Mouse (Mus musculus): ENCODE measurements around the gene Znrf4. TPM values are rescaled to one million over a fixed set of nuclear protein-coding genes. Genes with fewer than 3 reads are reported as not detected.

Znrf4 gene
- polyA plus RNA-seq, 1 experiment from 2014 or later, result not detected

- H3K4me3 ChIP-seq (ENCODE audit: low read depth, low read length), result no peak overlapping the region
- no peaks in the 10 kb centered on the region for H3K9me3 ChIP-seq (ENCODE audit: control insufficient read depth, low read length)
- H3K4me2 ChIP-seq, result no peak overlapping the region
- H3K36me3 ChIP-seq (ENCODE audit: control insufficient read depth, insufficient read depth, low read length), result no peaks in the 10 kb centered on the region
- no peak for ATAC-seq (replicated peaks; ENCODE audit: low FRiP score)
- H3K9ac ChIP-seq (ENCODE audit: low read depth, low read length), result no peak overlapping the region
- DNase-seq (ENCODE audit: low spot score), result no peak
- H3K27me3 ChIP-seq (replicated peaks; ENCODE audit: control insufficient read depth, insufficient read depth, low read length), result no peaks in the 10 kb centered on the region
- 71% methylated on average over 12 of the region's 12 CpGs for WGBS
- H3K27ac ChIP-seq (ENCODE audit: low read depth, low read length), result no peak overlapping the region
- no peaks in the 10 kb centered on the region; the same call in 1 of the 2 replicates for H3K4me1 ChIP-seq (replicated peaks; ENCODE audit: control insufficient read depth, insufficient read depth, low read length)
Measured at GRCm38 (mm10) chr17:56550784-56551475, 38.7 kb upstream of the Znrf4 start.

GRCm38 (mm10) chr17:56548605-56549105 lies 36.4 kb upstream of the Znrf4 start:
- DNase-seq (ENCODE audit: low spot score) (peak; percentile 17), ATAC-seq (replicated peaks; ENCODE audit: low FRiP score) (no peak)
- H3K4me2 ChIP-seq, result no peak overlapping the region
- H3K36me3 ChIP-seq (ENCODE audit: control insufficient read depth, insufficient read depth, low read length), result no peaks in the 10 kb centered on the region
- H3K27ac ChIP-seq (ENCODE audit: low read depth, low read length), result no peak overlapping the region
- no peak overlapping the region for H3K4me3 ChIP-seq (ENCODE audit: low read depth, low read length)
- H3K9me3 ChIP-seq (ENCODE audit: control insufficient read depth, low read length), result no peaks in the 10 kb centered on the region
- H3K9ac ChIP-seq (ENCODE audit: low read depth, low read length), result no peak overlapping the region
- 68% methylated on average over 4 of the region's 4 CpGs for WGBS
- H3K4me1 ChIP-seq (replicated peaks; ENCODE audit: control insufficient read depth, insufficient read depth, low read length), result no peaks in the 10 kb centered on the region
- H3K27me3 ChIP-seq (replicated peaks; ENCODE audit: control insufficient read depth, insufficient read depth, low read length), result no peaks in the 10 kb centered on the region

- Histone ChIP-seq H3K36me3 (ENCODE audit: control insufficient read depth, insufficient read depth, low read length) (no peaks in the 10 kb centered on the region), H3K4me2 (no peak overlapping the region), H3K27ac (ENCODE audit: low read depth, low read length) (no peak overlapping the region), H3K9ac (ENCODE audit: low read depth, low read length) (no peak overlapping the region), H3K9me3 (ENCODE audit: control insufficient read depth, low read length) (no peaks in the 10 kb centered on the region), H3K4me3 (ENCODE audit: low read depth, low read length) (no peak overlapping the region), H3K27me3 (replicated peaks; ENCODE audit: control insufficient read depth, insufficient read depth, low read length) (no peaks in the 10 kb centered on the region), H3K4me1 (replicated peaks; ENCODE audit: control insufficient read depth, insufficient read depth, low read length) (no peaks in the 10 kb centered on the region)
- WGBS, result 64% methylated on average over 9 of the region's 9 CpGs
- DNase-seq (ENCODE audit: low spot score) (peak; percentile 28), ATAC-seq (replicated peaks; ENCODE audit: low FRiP score) (no peak)
Measured at GRCm38 (mm10) chr17:56547846-56548604, 35.8 kb upstream of the Znrf4 start.

- no peak overlapping the region for H3K9ac ChIP-seq (ENCODE audit: low read depth, low read length)
- H3K36me3 ChIP-seq (ENCODE audit: control insufficient read depth, insufficient read depth, low read length), result no peaks in the 10 kb centered on the region
- H3K27ac ChIP-seq (ENCODE audit: low read depth, low read length), result no peak overlapping the region
- H3K4me2 ChIP-seq, result no peak overlapping the region
- DNase-seq (ENCODE audit: low spot score) (peak; percentile 29), ATAC-seq (replicated peaks; ENCODE audit: low FRiP score) (no peak)
- H3K27me3 ChIP-seq (replicated peaks; ENCODE audit: control insufficient read depth, insufficient read depth, low read length), result no peaks in the 10 kb centered on the region
- H3K4me1 ChIP-seq (replicated peaks; ENCODE audit: control insufficient read depth, insufficient read depth, low read length), result no peaks in the 10 kb centered on the region
- no peak overlapping the region for H3K4me3 ChIP-seq (ENCODE audit: low read depth, low read length)
- H3K9me3 ChIP-seq (ENCODE audit: control insufficient read depth, low read length), result no peaks in the 10 kb centered on the region
- 68% methylated on average over 17 of the region's 17 CpGs for WGBS
Measured at GRCm38 (mm10) chr17:56547116-56547845, 35.0 kb upstream of the Znrf4 start.

- Histone ChIP-seq H3K4me2 (no peak overlapping the region), H3K27me3 (replicated peaks; ENCODE audit: control insufficient read depth, insufficient read depth, low read length) (no peaks in the 10 kb centered on the region), H3K36me3 (ENCODE audit: control insufficient read depth, insufficient read depth, low read length) (no peaks in the 10 kb centered on the region), H3K4me3 (ENCODE audit: low read depth, low read length) (no peak overlapping the region), H3K27ac (ENCODE audit: low read depth, low read length) (no peak overlapping the region), H3K9ac (ENCODE audit: low read depth, low read length) (no peak overlapping the region), H3K4me1 (replicated peaks; ENCODE audit: control insufficient read depth, insufficient read depth, low read length) (no peaks in the 10 kb centered on the region), H3K9me3 (ENCODE audit: control insufficient read depth, low read length) (no peaks in the 10 kb centered on the region)
- ATAC-seq (replicated peaks; ENCODE audit: low FRiP score), result no peak
- peak; percentile 15 for DNase-seq (ENCODE audit: low spot score)
- 80% methylated on average over 5 of the region's 5 CpGs for WGBS
Measured at GRCm38 (mm10) chr17:56546576-56546975, 34.3 kb upstream of the Znrf4 start.

- Histone ChIP-seq H3K9me3 (ENCODE audit: control insufficient read depth, low read length) (no peaks in the 10 kb centered on the region), H3K9ac (ENCODE audit: low read depth, low read length) (no peak overlapping the region), H3K4me1 (replicated peaks; ENCODE audit: control insufficient read depth, insufficient read depth, low read length) (no peaks in the 10 kb centered on the region), H3K27me3 (replicated peaks; ENCODE audit: control insufficient read depth, insufficient read depth, low read length) (no peaks in the 10 kb centered on the region), H3K4me2 (no peak overlapping the region), H3K36me3 (ENCODE audit: control insufficient read depth, insufficient read depth, low read length) (no peaks in the 10 kb centered on the region), H3K27ac (ENCODE audit: low read depth, low read length) (no peak overlapping the region), H3K4me3 (ENCODE audit: low read depth, low read length) (no peak overlapping the region)
- WGBS, result 46% methylated on average over 1 of the region's 1 CpGs
- DNase-seq (ENCODE audit: low spot score) (peak; percentile 31), ATAC-seq (replicated peaks; ENCODE audit: low FRiP score) (no peak)
Measured at GRCm38 (mm10) chr17:56545945-56546344, 33.7 kb upstream of the Znrf4 start.

- Histone ChIP-seq H3K27ac (ENCODE audit: low read depth, low read length) (no peak overlapping the region), H3K36me3 (ENCODE audit: control insufficient read depth, insufficient read depth, low read length) (no peaks in the 10 kb centered on the region), H3K27me3 (replicated peaks; ENCODE audit: control insufficient read depth, insufficient read depth, low read length) (no peaks in the 10 kb centered on the region), H3K9me3 (ENCODE audit: control insufficient read depth, low read length) (no peaks in the 10 kb centered on the region), H3K9ac (ENCODE audit: low read depth, low read length) (no peak overlapping the region), H3K4me3 (ENCODE audit: low read depth, low read length) (no peak overlapping the region), H3K4me1 (replicated peaks; ENCODE audit: control insufficient read depth, insufficient read depth, low read length) (no peaks in the 10 kb centered on the region), H3K4me2 (no peak overlapping the region)
- DNase-seq (ENCODE audit: low spot score) (peak; percentile 26), ATAC-seq (replicated peaks; ENCODE audit: low FRiP score) (no peak)
- WGBS, result 67% methylated on average over 7 of the region's 7 CpGs
Measured at GRCm38 (mm10) chr17:56544699-56545387, 32.6 kb upstream of the Znrf4 start.

GRCm38 (mm10) chr17:56543684-56544224 lies 31.5 kb upstream of the Znrf4 start:
- Histone ChIP-seq H3K9me3 (ENCODE audit: control insufficient read depth, low read length) (no peaks in the 10 kb centered on the region), H3K27ac (ENCODE audit: low read depth, low read length) (no peak overlapping the region), H3K36me3 (ENCODE audit: control insufficient read depth, insufficient read depth, low read length) (no peaks in the 10 kb centered on the region), H3K4me1 (replicated peaks; ENCODE audit: control insufficient read depth, insufficient read depth, low read length) (no peaks in the 10 kb centered on the region), H3K4me3 (ENCODE audit: low read depth, low read length) (no peak overlapping the region), H3K27me3 (replicated peaks; ENCODE audit: control insufficient read depth, insufficient read depth, low read length) (no peaks in the 10 kb centered on the region; the same call in 1 of the 2 replicates), H3K9ac (ENCODE audit: low read depth, low read length) (no peak overlapping the region), H3K4me2 (no peak overlapping the region)
- ATAC-seq (replicated peaks; ENCODE audit: low FRiP score) (no peak), DNase-seq (ENCODE audit: low spot score) (peak; percentile 12)
- 71% methylated on average over 3 of the region's 3 CpGs for WGBS

Data from liver, embryonic 11.5 days (tissue).